8 mouse cellular contexts compared by ENCODE assay signal in the genomic region with DNA sequence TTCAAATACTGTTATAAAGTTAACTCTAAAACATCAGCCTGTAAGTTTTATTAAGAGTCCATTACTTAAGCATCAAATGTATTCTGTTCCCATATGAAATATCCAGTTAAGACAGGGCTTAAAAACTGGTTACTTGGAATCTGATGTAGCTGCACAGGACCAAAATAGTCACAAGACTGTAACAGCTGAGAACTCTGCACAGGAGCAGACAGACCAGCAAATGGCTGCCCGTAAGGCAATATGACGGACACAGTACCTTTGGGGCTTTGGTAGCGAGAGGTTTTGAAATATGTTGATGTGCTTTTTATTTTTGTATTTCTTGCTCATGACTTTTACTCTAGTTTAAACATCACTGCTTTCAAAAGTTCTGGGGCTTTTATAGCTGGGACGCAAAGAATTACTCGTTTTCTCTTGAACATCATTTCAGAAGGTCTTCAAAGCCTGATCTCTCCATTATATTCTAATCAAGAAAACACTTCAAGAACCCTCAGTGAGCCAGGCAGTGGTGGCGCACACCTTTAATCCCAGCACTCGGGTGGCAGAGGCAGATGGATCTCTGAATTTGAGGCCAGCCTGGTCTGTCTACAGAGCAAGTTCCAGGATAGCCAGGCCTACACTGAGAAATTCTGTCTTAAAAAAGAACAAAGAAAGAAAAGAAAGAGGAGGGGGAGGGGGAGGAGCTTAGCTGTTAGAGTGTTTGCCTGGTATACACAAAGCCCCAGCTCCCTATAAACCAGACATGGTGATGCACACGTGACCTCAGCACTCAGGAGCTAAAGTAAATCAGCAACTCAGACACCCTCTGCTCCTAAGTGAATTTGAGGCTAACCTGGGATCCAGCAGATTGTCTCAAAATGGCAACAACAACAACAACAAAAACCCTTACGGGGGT. TPM values are rescaled to one million over a fixed set of nuclear protein-coding genes. Genes with fewer than 3 reads are reported as not detected.
DNase-seq lines count a peak whose midpoint lies in the region; ATAC-seq and TF ChIP-seq lines count a peak whose summit lies in the region.

No protein-coding gene starts in this region.

- H3K9ac ChIP-seq in embryonic facial prominence, embryonic 12.5 days, result peak overlapping the region; percentile 52
- peak overlapping the region; percentile 49; the same call in 1 of the 2 replicates for H3K9ac ChIP-seq in intestine, embryonic 15.5 days
- peak overlapping the region; percentile 59 for H3K9ac ChIP-seq in midbrain, embryonic 12.5 days (replicated peaks)

- peaks cover 8% of the 10 kb centered on the region for H3K4me1 ChIP-seq in spleen, adult 2 months (ENCODE audit: control insufficient read depth, insufficient read depth, insufficient read length)
- H3K4me1 ChIP-seq in embryonic facial prominence, embryonic 12.5 days, result peaks cover 28% of the 10 kb centered on the region
- H3K4me1 ChIP-seq in intestine, embryonic 15.5 days (replicated peaks), result peaks cover 27% of the 10 kb centered on the region
- H3K4me1 ChIP-seq in midbrain, embryonic 12.5 days, result peaks cover 34% of the 10 kb centered on the region

- H3K4me2 ChIP-seq in embryonic facial prominence, embryonic 12.5 days (replicated peaks), result peak overlapping the region; percentile 55
- peak overlapping the region; percentile 76 for H3K4me2 ChIP-seq in intestine, embryonic 15.5 days (replicated peaks)
- peak overlapping the region; percentile 60 for H3K4me2 ChIP-seq in midbrain, embryonic 12.5 days (replicated peaks)

- intact Hi-C loops in left cerebral cortex, postnatal 25 days (cut with DNase I), result no loop called here

- H3K36me3 ChIP-seq in spleen, adult 2 months (ENCODE audit: control insufficient read depth, insufficient read depth, low read length), result no peaks in the 10 kb centered on the region
- no peaks in the 10 kb centered on the region for H3K36me3 ChIP-seq in embryonic facial prominence, embryonic 12.5 days
- no peaks in the 10 kb centered on the region for H3K36me3 ChIP-seq in intestine, embryonic 15.5 days
- no peaks in the 10 kb centered on the region for H3K36me3 ChIP-seq in midbrain, embryonic 12.5 days

- DNase-seq in spleen, adult 2 months (ENCODE audit: low read depth in 1 of 2, low spot score in 2 of 2), result no peak
- DNase-seq in spleen, postnatal 36 days (ENCODE audit: low spot score in 2 of 2), result no peak
- DNase-seq in natural killer cell, adult 2 months (ENCODE audit: low spot score in 2 of 2), result no peak
- DNase-seq in left cerebral cortex, postnatal 25 days (ENCODE audit: low spot score in 2 of 2), result no peak
- no peak for DNase-seq in T-cell, adult 2 months (ENCODE audit: low spot score)

- 77% methylated on average over 9 of the region's 9 CpGs for WGBS in spleen, adult 2 months
- WGBS in embryonic facial prominence, embryonic 12.5 days, result 41% methylated on average over 9 of the region's 9 CpGs
- WGBS in intestine, embryonic 15.5 days, result 51% methylated on average over 9 of the region's 9 CpGs
- 32% methylated on average over 9 of the region's 9 CpGs for WGBS in midbrain, embryonic 12.5 days

- no peaks in the 10 kb centered on the region for H3K27me3 ChIP-seq in spleen, adult 2 months (ENCODE audit: control insufficient read depth, insufficient read depth, low read length)
- H3K27me3 ChIP-seq in embryonic facial prominence, embryonic 12.5 days, result no peaks in the 10 kb centered on the region
- H3K27me3 ChIP-seq in intestine, embryonic 15.5 days (replicated peaks), result no peaks in the 10 kb centered on the region
- no peaks in the 10 kb centered on the region for H3K27me3 ChIP-seq in midbrain, embryonic 12.5 days

- H3K27ac ChIP-seq in spleen, adult 2 months (ENCODE audit: insufficient read depth, low read length), result peak overlapping the region; percentile 62; the same call in 1 of the 2 replicates
- H3K27ac ChIP-seq in embryonic facial prominence, embryonic 12.5 days, result peak overlapping the region; percentile 100
- H3K27ac ChIP-seq in intestine, embryonic 15.5 days, result peak overlapping the region; percentile 99
- peak overlapping the region; percentile 99 for H3K27ac ChIP-seq in midbrain, embryonic 12.5 days (replicated peaks)

- ATAC-seq in embryonic facial prominence, embryonic 12.5 days (ENCODE audit: insufficient number of reproducible peaks, insufficient read depth, low FRiP score, low TSS enrichment), result peak; percentile 76
- ATAC-seq in intestine, embryonic 15.5 days, result peak; percentile 81
- ATAC-seq in midbrain, embryonic 12.5 days (ENCODE audit: low FRiP score, low read depth), result peak; percentile 89

- H3K4me3 ChIP-seq in spleen, adult 2 months (ENCODE audit: extremely low read depth, insufficient read depth, insufficient read length), result peak overlapping the region; percentile 49; the same call in 1 of the 2 replicates
- H3K4me3 ChIP-seq in embryonic facial prominence, embryonic 12.5 days, result peak overlapping the region; percentile 29
- H3K4me3 ChIP-seq in intestine, embryonic 15.5 days (replicated peaks), result peak overlapping the region; percentile 32
- peak overlapping the region; percentile 38 for H3K4me3 ChIP-seq in midbrain, embryonic 12.5 days

- no peak for TF ChIP-seq CTCF in spleen, adult 2 months (IDR thresholded peaks at IDR 0.05; ENCODE audit: extremely low read depth, insufficient read depth, insufficient read length, insufficient replicate concordance)

- H3K9me3 ChIP-seq in embryonic facial prominence, embryonic 12.5 days, result no peaks in the 10 kb centered on the region
- no peaks in the 10 kb centered on the region for H3K9me3 ChIP-seq in intestine, embryonic 15.5 days
- H3K9me3 ChIP-seq in midbrain, embryonic 12.5 days, result no peaks in the 10 kb centered on the region

- TF ChIP-seq POLR2A in spleen, adult 2 months (IDR thresholded peaks at IDR 0.05; ENCODE audit: low read depth, low read length), result no peak

RNA-seq across cellular contexts. Expression of a gene that starts 22.9 kb away (rescaled TPM):
- 29.9 and 30.6 TPM in 2 replicates for polyA plus RNA-seq in spleen, adult 2 months (2012; rRNA removed)
- polyA plus RNA-seq in embryonic facial prominence, embryonic 12.5 days (2016; fragmentation: Nextera tagmentation; extraction: Ambion mirVana), result 722 and 756 TPM in 2 replicates
- polyA plus RNA-seq in intestine, embryonic 15.5 days (2015; fragmentation: Nextera tagmentation; extraction: Ambion mirVana), result 462 and 512 TPM in 2 replicates
- 737 and 770 TPM in 2 replicates for polyA plus RNA-seq in midbrain, embryonic 12.5 days (2016; fragmentation: Nextera tagmentation; extraction: Ambion mirVana)
- total RNA-seq in left cerebral cortex, postnatal 25 days (2021), result 100 to 1,000 TPM; 275 to 288 TPM

Comparison
In these comparisons a context has a peak if more than half of its experiments do, and no peak if none do; other contexts are left out.
1. RNA of a gene that starts 22.9 kb away (polyA plus RNA-seq): 722 to 756 TPM in embryonic facial prominence, embryonic 12.5 days, 737 to 770 TPM in midbrain, embryonic 12.5 days and 462 to 512 TPM in intestine, embryonic 15.5 days; 29.9 to 30.6 TPM in spleen, adult 2 months; every median in the first group is over 10 times any median in the second.
2. Peak in every context shown above with its lines, with median percentiles within 50 percentile points of each other: H3K27ac ChIP-seq, H3K4me3 ChIP-seq, ATAC-seq, H3K4me2 ChIP-seq and H3K9ac ChIP-seq.